Mouse (Mus musculus): ENCODE results near the gene Cnot2.
"Not testable (repeated sequence)": the region's sequence is repeated elsewhere in the genome, so short reads cannot be mapped to it uniquely, and the experiment has no call there.

Gene Cnot2

GRCm38 (mm10) chr10:116581369-116581718 is at the start of gene Cnot2:
TSS of gene Cnot2 (minus strand) at chr10:116581511.
- DNase-seq (ENCODE audit: low spot score in 2 of 2), result peak; percentile 90 to 92

- DNase-seq (ENCODE audit: low spot score in 2 of 2), result no peak
Observed at GRCm38 (mm10) chr10:116628926-116629325, 47.6 kb upstream of the Cnot2 start.

- no peak for DNase-seq (ENCODE audit: low spot score in 2 of 2)
Observed at GRCm38 (mm10) chr10:116626009-116626408, 44.7 kb upstream of the Cnot2 start.

GRCm38 (mm10) chr10:116613250-116613649 is 31.9 kb upstream of the Cnot2 start:
- not testable (repeated sequence) for DNase-seq (ENCODE audit: low spot score in 2 of 2)

- no peak for DNase-seq (ENCODE audit: low spot score in 2 of 2)
Observed at GRCm38 (mm10) chr10:116604905-116605162, 23.5 kb upstream of the Cnot2 start.

- no peak for DNase-seq (ENCODE audit: low spot score in 2 of 2)
Observed at GRCm38 (mm10) chr10:116604081-116604904, 23.0 kb upstream of the Cnot2 start.

- DNase-seq (ENCODE audit: low spot score in 2 of 2), result no peak
Observed at GRCm38 (mm10) chr10:116599056-116599850, 17.9 kb upstream of the Cnot2 start.

- DNase-seq (ENCODE audit: low spot score in 2 of 2), result no peak
Observed at GRCm38 (mm10) chr10:116582738-116583137, 1.4 kb upstream of the Cnot2 start.

GRCm38 (mm10) chr10:116581719-116582481 is 589 bp upstream of the Cnot2 start:
- peak; percentile 22 to 29 for DNase-seq (ENCODE audit: low spot score in 2 of 2)

GRCm38 (mm10) chr10:116580591-116581358 is 536 bp downstream of the Cnot2 start:
- DNase-seq (ENCODE audit: low spot score in 2 of 2), result peak; percentile 14 to 16

GRCm38 (mm10) chr10:116579478-116579877 is 1.8 kb downstream of the Cnot2 start:
- no peak for DNase-seq (ENCODE audit: low spot score in 2 of 2)

GRCm38 (mm10) chr10:116578375-116578774 is 2.9 kb downstream of the Cnot2 start:
- DNase-seq (ENCODE audit: low spot score in 2 of 2), result no peak

- no peak for DNase-seq (ENCODE audit: low spot score in 2 of 2)
Observed at GRCm38 (mm10) chr10:116577181-116577580, 4.1 kb downstream of the Cnot2 start.

GRCm38 (mm10) chr10:116576071-116576470 is 5.2 kb downstream of the Cnot2 start:
- not testable (repeated sequence) for DNase-seq (ENCODE audit: low spot score in 2 of 2)

GRCm38 (mm10) chr10:116570526-116570925 is 10.8 kb downstream of the Cnot2 start:
- no peak for DNase-seq (ENCODE audit: low spot score in 2 of 2)

GRCm38 (mm10) chr10:116568539-116568938 is 12.8 kb downstream of the Cnot2 start:
- no peak for DNase-seq (ENCODE audit: low spot score in 2 of 2)

- DNase-seq (ENCODE audit: low spot score in 2 of 2), result no peak
Observed at GRCm38 (mm10) chr10:116567491-116568405, 13.6 kb downstream of the Cnot2 start.

- DNase-seq (ENCODE audit: low spot score in 2 of 2), result not testable (repeated sequence)
Observed at GRCm38 (mm10) chr10:116566492-116566891, 14.8 kb downstream of the Cnot2 start.

- no peak for DNase-seq (ENCODE audit: low spot score in 2 of 2)
Observed at GRCm38 (mm10) chr10:116564828-116565602, 16.3 kb downstream of the Cnot2 start.
